Mouse (Mus musculus): Measurements from ENCODE around the gene Ebf1.

Gene Ebf1

GRCm38 (mm10) chr11:44663609-44664141 is 46.6 kb downstream of the Ebf1 start:
- no peak for DNase-seq (ENCODE audit: low spot score)

GRCm38 (mm10) chr11:44665156-44665682 is 48.1 kb downstream of the Ebf1 start:
- DNase-seq (ENCODE audit: low spot score), result no peak

GRCm38 (mm10) chr11:44665741-44666531 is 48.8 kb downstream of the Ebf1 start:
- DNase-seq (ENCODE audit: low spot score), result no peak

GRCm38 (mm10) chr11:44666741-44667140 is 49.6 kb downstream of the Ebf1 start:
- DNase-seq (ENCODE audit: low spot score), result no peak

GRCm38 (mm10) chr11:44681306-44681705 is 64.2 kb downstream of the Ebf1 start:
- DNase-seq (ENCODE audit: low spot score), result no peak

- no peak for DNase-seq (ENCODE audit: low spot score)
Observed at GRCm38 (mm10) chr11:44681995-44682394, 64.9 kb downstream of the Ebf1 start.

GRCm38 (mm10) chr11:44682703-44683539 is 65.8 kb downstream of the Ebf1 start:
- no peak for DNase-seq (ENCODE audit: low spot score)

- no peak for DNase-seq (ENCODE audit: low spot score)
Observed at GRCm38 (mm10) chr11:44684486-44685076, 67.5 kb downstream of the Ebf1 start.

- DNase-seq (ENCODE audit: low spot score), result no peak
Observed at GRCm38 (mm10) chr11:44685129-44685528, 68.0 kb downstream of the Ebf1 start.

- no peak for DNase-seq (ENCODE audit: low spot score)
Observed at GRCm38 (mm10) chr11:44685911-44686361, 68.8 kb downstream of the Ebf1 start.

GRCm38 (mm10) chr11:44686378-44686777 is 69.3 kb downstream of the Ebf1 start:
- DNase-seq (ENCODE audit: low spot score), result no peak

GRCm38 (mm10) chr11:44688542-44688941 is 71.4 kb downstream of the Ebf1 start:
- DNase-seq (ENCODE audit: low spot score), result no peak

GRCm38 (mm10) chr11:44689571-44690264 is 72.6 kb downstream of the Ebf1 start:
- DNase-seq (ENCODE audit: low spot score), result no peak

GRCm38 (mm10) chr11:44690265-44690572 is 73.1 kb downstream of the Ebf1 start:
- no peak for DNase-seq (ENCODE audit: low spot score)

GRCm38 (mm10) chr11:44695416-44695815 is 78.3 kb downstream of the Ebf1 start:
- DNase-seq (ENCODE audit: low spot score), result no peak

GRCm38 (mm10) chr11:44696539-44697201 is 79.6 kb downstream of the Ebf1 start:
- no peak for DNase-seq (ENCODE audit: low spot score)

- DNase-seq (ENCODE audit: low spot score), result no peak
Observed at GRCm38 (mm10) chr11:44700181-44700580, 83.1 kb downstream of the Ebf1 start.

- no peak for DNase-seq (ENCODE audit: low spot score)
Observed at GRCm38 (mm10) chr11:44701221-44701810, 84.2 kb downstream of the Ebf1 start.

- DNase-seq (ENCODE audit: low spot score), result no peak
Observed at GRCm38 (mm10) chr11:44701864-44702263, 84.7 kb downstream of the Ebf1 start.

- DNase-seq (ENCODE audit: low spot score), result no peak
Observed at GRCm38 (mm10) chr11:44702716-44703486, 85.8 kb downstream of the Ebf1 start.

All from ovary, postnatal 14 days (tissue).